Mouse (Mus musculus): ENCODE measurements around the gene Scrn1.

- no peak for TF ChIP-seq CTCF (IDR thresholded peaks at IDR 0.05; ENCODE audit: insufficient read depth, low read length)
- no peak for TF ChIP-seq POLR2A (IDR thresholded peaks at IDR 0.05; ENCODE audit: borderline replicate concordance, extremely low read depth, low read depth, low read length)
Measured at GRCm38 (mm10) chr6:54555816-54556215, 10.5 kb downstream of the Scrn1 start.

Data from lung, adult 2 months (tissue).